Mouse (Mus musculus) G1E (cell line): ENCODE measurements around the gene Slc38a2. TPM values are rescaled to one million over a fixed set of nuclear protein-coding genes. Genes with fewer than 3 reads are reported as not detected.
A peak's percentile ranks its signal among the peaks of the same experiment; 100 is the strongest.

Experiments
- ATAC-seq: 2 replicates; pipeline ENCODE4 v1.8.0; 2016; ENCODE audit warnings: mild to moderate bottlenecking; ENCODE audit not compliant: insufficient number of reproducible peaks, poor library complexity, low FRiP score, severe bottlenecking; ENCODE audit errors: extremely low read depth
- DNase-seq: peaks from one replicate; pipeline ENCODE4 v3.0.0; 2012; ENCODE audit warnings: low spot score
- H3K27me3 ChIP-seq: 2 replicates; pipeline ENCODE4 v1.6.1; 2012; ENCODE audit warnings: mild to moderate bottlenecking, low read length, inconsistent platforms; ENCODE audit not compliant: insufficient read depth
- H3K36me3 ChIP-seq: replicated peaks from 2 replicates; pipeline ENCODE3; 2012; ENCODE audit warnings: mild to moderate bottlenecking, inconsistent platforms
- H3K4me1 ChIP-seq: 2 replicates; pipeline ENCODE4 v1.6.1; 2012; ENCODE audit warnings: low read depth, low read length, inconsistent platforms, mixed read lengths; ENCODE audit not compliant: insufficient read depth
- H3K4me3 ChIP-seq: 2 replicates; pipeline ENCODE4 v1.5.1; 2012; ENCODE audit warnings: low read depth, mild to moderate bottlenecking, inconsistent platforms, low read length, moderate library complexity, mixed read lengths
- H3K9me3 ChIP-seq: replicated peaks from 2 replicates; pipeline ENCODE4 v1.6.1; 2012; ENCODE audit warnings: inconsistent platforms
- CTCF ChIP-seq: IDR thresholded peaks from 2 replicates; pipeline ENCODE4 v1.5.1; 2012; ENCODE audit warnings: low read depth, low read length, inconsistent platforms, mixed read lengths
- GATA1 ChIP-seq: IDR thresholded peaks from 2 replicates; pipeline ENCODE4 v1.6.1; 2012; ENCODE audit warnings: borderline replicate concordance, low read length, inconsistent platforms, mixed read lengths
- GATA2 ChIP-seq: IDR thresholded peaks from 2 replicates; pipeline ENCODE4 v1.6.1; 2012; ENCODE audit warnings: low read depth, low read length, inconsistent platforms, borderline replicate concordance
- POLR2AphosphoS5 ChIP-seq: IDR thresholded peaks from 2 replicates; pipeline ENCODE4 v1.6.1; 2012; ENCODE audit warnings: low read depth, low read length, inconsistent platforms; ENCODE audit not compliant: insufficient replicate concordance
- TAL1 ChIP-seq: conservative IDR thresholded peaks from 2 replicates; pipeline ENCODE4 v1.6.1; 2012; ENCODE audit warnings: low read depth, low read length, inconsistent platforms, mixed read lengths
- polyA plus RNA-seq: library from polyadenylated mRNA; stranded (reverse); fragments of >175 nt; gene quantifications from 2 replicates; pipeline ENCODE4 v1.2.3, GENCODE M21; 2012
- total RNA-seq, 2 experiments: library from RNA; stranded (forward) in 1 of 2; stranded (reverse) in 1 of 2; fragments of 200-1000 nt in 1 of 2; fragments of >200 nt in 1 of 2; fragmentation: Nextera tagmentation in 1 of 2; gene quantifications; 2 replicates each; pipeline ENCODE4 v1.2.3; 2014 to 2017

Slc38a2 gene
- total and polyA plus RNA-seq, 3 experiments: 24.1 to 146 (median 104) TPM

DNA sequence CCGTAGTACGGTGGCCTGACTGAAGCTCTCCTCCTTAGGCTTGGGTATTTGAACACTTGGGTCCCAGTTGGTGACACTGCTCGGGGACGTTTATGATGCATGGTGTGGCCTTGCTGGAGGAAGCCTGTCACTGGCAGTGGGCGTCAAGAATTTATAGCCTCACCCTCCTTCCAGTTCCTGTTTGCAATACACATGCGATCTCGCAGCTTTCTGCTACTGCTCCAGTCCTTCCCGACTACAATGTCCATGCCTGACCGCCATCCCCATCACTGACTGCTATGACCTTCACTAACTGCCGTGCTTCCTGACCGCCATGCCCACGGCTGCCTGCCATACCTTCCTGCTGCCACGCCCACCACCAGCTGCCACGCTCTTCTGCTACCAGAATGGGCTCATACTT lies 44.0 kb downstream of the Slc38a2 start:
- H3K36me3 ChIP-seq: no peaks in the 10 kb centered on the region
- no peak overlapping the region for H3K4me3 ChIP-seq
- TF ChIP-seq GATA2 (no peak), POLR2AphosphoS5 (no peak), TAL1 (no peak), GATA1 (no peak), CTCF (no peak)
- DNase-seq (no peak), ATAC-seq (no peak)
- peaks cover 12% of the 10 kb centered on the region for H3K9me3 ChIP-seq
- H3K4me1 ChIP-seq: no peaks in the 10 kb centered on the region
- no peaks in the 10 kb centered on the region for H3K27me3 ChIP-seq

DNA sequence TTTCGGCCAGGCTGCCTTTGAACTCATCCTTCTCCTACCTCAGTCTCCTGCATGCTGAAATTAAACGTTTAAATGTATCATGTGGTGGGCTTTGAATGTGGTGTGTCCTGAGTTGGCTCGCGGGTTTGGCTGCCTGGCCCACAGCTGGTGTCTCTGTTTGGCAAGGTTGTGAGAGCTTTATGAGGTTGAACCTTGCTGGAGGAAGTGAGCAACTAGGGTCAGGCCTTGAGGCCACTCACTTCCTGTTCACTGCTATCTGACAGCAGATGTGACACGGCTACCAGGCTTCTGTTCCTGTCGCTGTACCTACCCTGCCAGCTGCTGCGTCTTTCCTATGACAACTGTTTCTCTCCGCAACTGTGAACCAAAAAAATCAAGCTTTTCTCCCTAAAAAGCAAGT lies 44.8 kb downstream of the Slc38a2 start:
- Histone ChIP-seq H3K27me3 (no peaks in the 10 kb centered on the region), H3K9me3 (peaks cover 11% of the 10 kb centered on the region), H3K4me1 (no peaks in the 10 kb centered on the region), H3K36me3 (no peaks in the 10 kb centered on the region), H3K4me3 (no peak overlapping the region)
- DNase-seq: no peak
- no peak for ATAC-seq
- TF ChIP-seq TAL1 (no peak), POLR2AphosphoS5 (no peak), GATA2 (no peak), GATA1 (no peak), CTCF (no peak)

DNA sequence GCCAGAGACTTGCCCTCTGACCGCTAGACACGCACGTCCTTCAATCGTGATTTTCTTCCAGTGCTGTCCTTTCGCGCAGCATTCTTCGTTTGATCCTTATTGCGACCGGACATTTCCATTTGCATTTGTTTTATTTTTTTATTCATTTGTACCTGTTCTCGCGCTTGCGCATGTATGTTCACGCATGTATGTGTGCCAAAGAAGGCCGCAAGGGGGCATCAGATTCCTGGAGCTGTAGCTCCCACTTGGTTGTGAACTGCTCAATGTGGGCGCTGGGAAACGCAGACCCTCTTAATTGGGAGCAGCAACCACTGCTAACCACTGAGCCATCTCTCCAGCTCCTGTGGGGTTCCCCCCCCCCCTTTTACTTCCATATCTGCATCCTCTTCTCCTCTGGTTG lies 46.5 kb downstream of the Slc38a2 start:
- DNase-seq: no peak
- no peak for ATAC-seq
- TF ChIP-seq CTCF (no peak), GATA2 (no peak), TAL1 (no peak), GATA1 (no peak), POLR2AphosphoS5 (no peak)

DNA sequence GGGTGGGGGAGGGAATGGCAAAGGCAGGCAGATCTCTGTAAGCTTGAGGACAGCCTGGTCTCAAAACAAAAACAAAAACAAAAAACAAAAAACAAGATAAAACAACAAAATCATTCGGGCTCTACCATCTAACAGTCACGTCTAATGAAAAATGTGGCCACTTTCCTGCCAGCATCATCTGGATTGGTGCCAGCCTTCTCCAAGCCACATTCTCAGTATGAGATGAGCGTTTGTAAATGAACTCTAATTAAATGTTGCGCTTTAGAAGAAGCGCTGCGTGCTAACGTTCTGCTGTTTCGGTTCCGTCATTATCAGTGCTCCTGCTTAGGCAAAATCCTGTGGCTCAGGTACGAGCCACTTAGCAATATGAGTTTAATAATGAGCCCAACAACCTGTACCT lies 47.0 kb downstream of the Slc38a2 start:
- H3K36me3 ChIP-seq: no peaks in the 10 kb centered on the region
- TF ChIP-seq GATA1 (no peak), GATA2 (no peak), CTCF (no peak), POLR2AphosphoS5 (no peak), TAL1 (no peak)

More for the DNA sequence above, 46.5 kb downstream of the Slc38a2 start:
- H3K4me3 ChIP-seq: no peak overlapping the region
- no peaks in the 10 kb centered on the region for H3K36me3 ChIP-seq
- H3K4me1 ChIP-seq: no peaks in the 10 kb centered on the region
- no peaks in the 10 kb centered on the region for H3K27me3 ChIP-seq
- H3K9me3 ChIP-seq: peaks cover 10% of the 10 kb centered on the region

DNA sequence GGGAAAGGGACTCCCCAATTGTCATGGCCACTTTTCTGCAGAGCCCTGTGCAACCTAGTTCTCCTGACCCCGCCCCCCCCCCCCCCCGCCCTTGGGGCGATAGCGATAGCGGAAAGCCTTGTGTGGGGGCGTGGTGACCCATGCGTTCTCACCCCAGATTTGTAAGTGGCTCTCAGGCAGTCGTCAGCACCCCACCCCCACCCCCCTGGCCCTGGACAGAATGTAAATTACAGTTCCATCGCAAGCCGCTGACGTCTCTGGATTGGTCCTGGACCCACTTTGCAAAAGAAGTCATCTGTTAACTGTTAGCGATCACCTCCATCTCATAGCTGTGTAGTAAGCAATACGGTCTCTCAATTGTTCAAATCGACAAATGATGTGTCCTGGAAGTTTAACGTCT lies 52.2 kb downstream of the Slc38a2 start:
- ATAC-seq: no peak
- Histone ChIP-seq H3K27me3 (no peaks in the 10 kb centered on the region), H3K4me3 (no peak overlapping the region), H3K36me3 (no peaks in the 10 kb centered on the region), H3K9me3 (peaks cover 21% of the 10 kb centered on the region), H3K4me1 (no peaks in the 10 kb centered on the region)
- no peak for TF ChIP-seq GATA2
- TF ChIP-seq GATA1: no peak
- TF ChIP-seq TAL1: no peak
- TF ChIP-seq POLR2AphosphoS5: no peak
- no peak for TF ChIP-seq CTCF
- no peak for DNase-seq

More for the DNA sequence above, 47.0 kb downstream of the Slc38a2 start:
- Histone ChIP-seq H3K27me3 (no peaks in the 10 kb centered on the region), H3K4me3 (no peak overlapping the region), H3K4me1 (no peaks in the 10 kb centered on the region), H3K9me3 (peaks cover 14% of the 10 kb centered on the region)
- DNase-seq (no peak), ATAC-seq (no peak)

DNA sequence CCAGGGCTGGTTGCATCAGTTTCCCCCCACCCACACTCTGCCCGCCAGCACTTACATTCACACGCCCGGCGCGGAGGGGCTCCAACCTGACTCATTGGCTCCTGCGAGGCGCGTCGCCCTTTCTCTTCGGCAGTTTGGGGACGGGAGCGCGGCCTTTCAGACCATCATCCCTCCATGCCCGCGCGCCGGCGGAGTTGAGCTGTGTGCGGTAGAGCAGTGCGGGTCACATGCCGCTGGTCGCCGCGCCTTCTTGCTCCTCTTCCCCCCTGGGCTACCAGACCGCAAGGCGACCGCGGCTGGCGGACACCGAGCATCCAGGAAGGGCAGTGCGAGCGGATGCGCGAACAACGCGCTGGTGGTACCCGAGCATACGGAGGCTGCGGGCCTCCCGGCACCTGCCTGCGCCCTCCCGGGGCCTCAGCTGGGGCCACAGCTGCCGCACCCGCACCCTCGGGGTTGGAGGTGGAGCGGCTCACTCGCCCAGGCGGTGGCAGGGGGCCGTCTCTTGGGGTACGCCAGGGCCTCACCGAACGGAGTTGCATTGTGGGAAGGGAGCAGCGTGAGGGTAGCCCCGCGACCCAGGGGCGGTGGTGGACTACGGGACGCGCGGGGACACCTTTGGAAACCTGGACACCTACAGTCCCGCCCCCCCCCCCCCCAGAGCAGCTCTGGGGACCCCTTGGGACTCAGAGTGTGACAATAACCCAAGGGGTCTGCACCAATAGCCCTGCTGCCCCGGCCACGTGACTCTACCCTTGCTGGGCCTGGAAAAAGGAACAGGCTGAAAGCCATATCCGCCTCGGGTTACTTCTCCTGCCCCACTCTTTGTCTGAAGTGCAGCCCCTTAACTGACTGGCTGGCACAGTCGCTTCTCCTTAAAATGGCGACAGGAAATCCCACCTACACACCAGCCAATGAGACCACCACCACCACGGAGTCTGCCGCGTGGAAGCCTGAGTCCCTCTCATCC lies 56.8 kb downstream of the Slc38a2 start, which contains the start of gene Slc38a1:
TSS of gene Slc38a1 (minus strand) at position 478 of the 970 bp plus-strand sequence.
- H3K4me3 ChIP-seq: peak within 1 kb of the TSS; percentile 38; the same call in 1 of the 2 replicates
- no peaks in the 10 kb centered on the region for H3K36me3 ChIP-seq
- no peak for DNase-seq
- ATAC-seq: no peak
- H3K4me1 ChIP-seq: no peaks in the 10 kb centered on the region
- TF ChIP-seq POLR2AphosphoS5 (no peak), CTCF (no peak), GATA1 (no peak), TAL1 (no peak), GATA2 (no peak)
- H3K9me3 ChIP-seq: peaks cover 46% of the 10 kb centered on the region
- H3K27me3 ChIP-seq: no peaks in the 10 kb centered on the region
